Mouse (Mus musculus): ENCODE data around the gene Omt2b. TPM values are rescaled to one million over a fixed set of nuclear protein-coding genes. Genes with fewer than 3 reads are reported as not detected.

Gene Omt2b
- total RNA-seq, 1 experiment from 2014 or later: not detected

Other genes with a start within 250 kb of the Omt2b start
- gene Fbxo9, start 218.5 kb upstream of the Omt2b start, total RNA-seq (2021): 87.2 and 89.9 TPM in 2 replicates
- 20.2 and 21.8 TPM in 2 replicates for gene Ick, start 218.4 kb upstream of the Omt2b start, total RNA-seq (2021)
- gene Gsta4, start 144.8 kb upstream of the Omt2b start, total RNA-seq (2021): 58.5 and 58.7 TPM in 2 replicates
- not detected in 2 replicates for gene Gsta1, start 96.9 kb upstream of the Omt2b start, total RNA-seq (2021)
- not detected in 2 replicates for gene Gm3776, start 70.5 kb upstream of the Omt2b start, total RNA-seq (2021)
- not detected in 2 replicates for gene Gm10639, start 37.7 kb upstream of the Omt2b start, total RNA-seq (2021)
- gene Omt2a, start 12.8 kb upstream of the Omt2b start, total RNA-seq (2021): not detected in 2 replicates
- gene Gsta2, start 28.2 kb downstream of the Omt2b start, total RNA-seq (2021): 3.3 TPM in 1 of 2 replicates, not detected in the other
- gene Dppa5a, start 40.6 kb downstream of the Omt2b start, total RNA-seq (2021): not detected in 2 replicates
- not detected in 2 replicates for gene Ooep, start 51.1 kb downstream of the Omt2b start, total RNA-seq (2021)
- 0.15 TPM in 1 of 2 replicates, not detected in the other for gene Ddx43, start 68.2 kb downstream of the Omt2b start, total RNA-seq (2021)
- gene Cgas, start 115.6 kb downstream of the Omt2b start, total RNA-seq (2021): 1.4 and 1.6 TPM in 2 replicates
- 27.8 and 29.5 TPM in 2 replicates for gene Mto1, start 120.6 kb downstream of the Omt2b start, total RNA-seq (2021)
- 0.56 TPM in 1 of 2 replicates, not detected in the other for gene Gm17324, start 121.2 kb downstream of the Omt2b start, total RNA-seq (2021)
- 6,863 and 7,423 TPM in 2 replicates for gene Eef1a1, start 161.6 kb downstream of the Omt2b start, total RNA-seq (2021)

Data from adrenal gland, postnatal 14 days (tissue).